Mouse (Mus musculus) cortical plate, adult 2 months (tissue): ENCODE results near the gene Mtfr1l.

ENCODE experiments used
- CTCF ChIP-seq: fragments of 200-500 bp; IDR thresholded peaks from 2 replicates; pipeline ENCODE4 v1.5.1; 2011; ENCODE audit warnings: mild to moderate bottlenecking, control low read depth, low read length; ENCODE audit not compliant: insufficient read depth; ENCODE audit errors: extremely low read depth
- POLR2A ChIP-seq: fragments of 200-500 bp; IDR thresholded peaks from 2 replicates; pipeline ENCODE4 v1.6.1; 2011; ENCODE audit warnings: mild to moderate bottlenecking, low read length, control low read depth; ENCODE audit not compliant: insufficient read depth; ENCODE audit errors: extremely low read depth

DNA sequence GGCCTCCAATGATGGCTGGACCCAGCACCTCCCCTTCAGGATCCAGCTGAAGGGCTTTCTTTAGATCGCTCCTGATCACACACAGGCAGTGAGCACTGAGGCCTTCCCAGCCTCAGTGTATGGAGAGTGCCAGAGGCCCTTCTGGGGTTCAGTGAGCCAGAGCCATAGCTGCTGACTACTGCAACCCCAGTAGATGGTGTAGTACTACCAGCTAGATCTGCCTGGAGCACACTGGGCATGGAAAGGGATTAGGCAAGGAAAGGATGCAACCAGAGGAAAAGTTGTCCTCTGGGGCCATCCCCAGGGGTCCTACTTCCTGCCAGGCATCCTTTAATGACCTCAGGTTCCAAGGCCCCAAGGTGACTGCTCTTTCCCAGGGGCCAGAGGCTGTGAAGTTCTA lies 18.4 kb upstream of the Mtfr1l start:
- TF ChIP-seq POLR2A (no peak), CTCF (peak; percentile 47)
